Mouse (Mus musculus): ENCODE data around the gene Rb1. TPM values are rescaled to one million over a fixed set of nuclear protein-coding genes. Genes with fewer than 3 reads are reported as not detected.

Rb1 gene
- total and polyA plus RNA-seq, 2 experiments from 2014 or later, result 18.1 to 23.9 TPM

GRCm38 (mm10) chr14:73239291-73239690 lies 86.3 kb downstream of the Rb1 start:
- 4% methylated on average over 6 of the region's 6 CpGs for WGBS
- Histone ChIP-seq H3K9me3 (ENCODE audit: low read length) (no peaks in the 10 kb centered on the region), H3K27me3 (ENCODE audit: insufficient read depth, low read length) (no peaks in the 10 kb centered on the region), H3K4me1 (ENCODE audit: insufficient read depth, low read length) (no peaks in the 10 kb centered on the region), H3K9ac (replicated peaks; ENCODE audit: low read length) (peak overlapping the region; percentile 55), H3K27ac (peak overlapping the region; percentile 78), H3K36me3 (ENCODE audit: insufficient read depth, low read length) (no peaks in the 10 kb centered on the region), H3K4me2 (ENCODE audit: low read depth, low read length) (peak overlapping the region; percentile 64), H3K4me3 (ENCODE audit: low read length) (peak overlapping the region; percentile 47)
- no peak for TF ChIP-seq CTCF (IDR thresholded peaks at IDR 0.05; ENCODE audit: low read depth)
- peak; percentile 30 for DNase-seq (ENCODE audit: low spot score)
- ATAC-seq, result no peak; the same call in 1 of the 2 replicates

DNA sequence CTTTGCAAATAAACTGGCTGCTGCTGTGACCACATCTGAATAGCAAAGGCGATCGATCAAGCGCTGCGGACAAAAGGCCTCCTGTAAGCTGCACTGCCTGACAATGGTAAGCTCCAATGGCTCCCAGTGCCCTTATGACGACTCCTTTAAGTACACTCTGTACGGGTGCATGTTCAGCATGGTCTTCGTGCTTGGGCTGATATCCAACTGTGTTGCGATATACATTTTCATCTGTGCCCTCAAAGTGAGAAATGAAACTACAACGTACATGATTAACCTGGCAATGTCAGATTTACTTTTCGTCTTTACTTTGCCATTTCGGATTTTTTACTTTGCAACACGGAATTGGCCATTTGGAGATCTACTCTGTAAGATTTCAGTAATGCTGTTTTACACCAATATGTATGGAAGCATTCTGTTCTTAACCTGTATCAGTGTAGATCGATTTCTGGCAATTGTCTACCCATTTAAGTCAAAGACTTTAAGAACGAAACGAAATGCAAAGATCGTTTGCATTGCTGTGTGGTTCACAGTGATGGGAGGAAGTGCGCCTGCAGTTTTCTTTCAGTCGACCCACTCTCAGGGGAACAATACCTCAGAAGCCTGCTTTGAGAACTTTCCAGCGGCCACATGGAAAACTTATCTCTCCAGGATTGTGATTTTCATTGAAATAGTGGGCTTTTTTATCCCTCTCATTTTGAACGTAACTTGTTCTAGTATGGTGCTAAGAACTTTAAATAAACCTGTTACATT lies 86.9 kb downstream of the Rb1 start:
- Histone ChIP-seq H3K27me3 (ENCODE audit: insufficient read depth, low read length) (no peaks in the 10 kb centered on the region), H3K27ac (peak overlapping the region; percentile 78), H3K9me3 (ENCODE audit: low read length) (no peaks in the 10 kb centered on the region), H3K36me3 (ENCODE audit: insufficient read depth, low read length) (no peaks in the 10 kb centered on the region), H3K4me2 (ENCODE audit: low read depth, low read length) (peak overlapping the region; percentile 64), H3K4me1 (ENCODE audit: insufficient read depth, low read length) (no peaks in the 10 kb centered on the region), H3K4me3 (ENCODE audit: low read length) (peak overlapping the region; percentile 47), H3K9ac (replicated peaks; ENCODE audit: low read length) (peak overlapping the region; percentile 55)
- ATAC-seq (peak; percentile 39; the same call in 1 of the 2 replicates), DNase-seq (ENCODE audit: low spot score) (peak; percentile 65)
- 4% methylated on average over 20 of the region's 20 CpGs for WGBS
- TF ChIP-seq CTCF (IDR thresholded peaks at IDR 0.05; ENCODE audit: low read depth), result no peak

GRCm38 (mm10) chr14:73237848-73238321 lies 87.7 kb downstream of the Rb1 start, which contains the start of gene Lpar6:
TSS of gene Lpar6 (plus strand) at chr14:73237895.
- Histone ChIP-seq H3K36me3 (ENCODE audit: insufficient read depth, low read length) (no peaks in the 10 kb centered on the region), H3K4me3 (ENCODE audit: low read length) (peak within 1 kb of the TSS; percentile 47), H3K9me3 (ENCODE audit: low read length) (no peaks in the 10 kb centered on the region), H3K4me1 (ENCODE audit: insufficient read depth, low read length) (no peaks in the 10 kb centered on the region), H3K27me3 (ENCODE audit: insufficient read depth, low read length) (no peaks in the 10 kb centered on the region), H3K9ac (replicated peaks; ENCODE audit: low read length) (peak within 1 kb of the TSS; percentile 55), H3K4me2 (ENCODE audit: low read depth, low read length) (peak within 1 kb of the TSS; percentile 64), H3K27ac (peak within 1 kb of the TSS; percentile 78)
- ATAC-seq, result peak; percentile 89
- TF ChIP-seq CTCF (IDR thresholded peaks at IDR 0.05; ENCODE audit: low read depth), result peak; percentile 18; the same call in 1 of the 2 replicates
- 3% methylated on average over 19 of the region's 19 CpGs for WGBS
- DNase-seq (ENCODE audit: low spot score), result peak; percentile 73

DNA sequence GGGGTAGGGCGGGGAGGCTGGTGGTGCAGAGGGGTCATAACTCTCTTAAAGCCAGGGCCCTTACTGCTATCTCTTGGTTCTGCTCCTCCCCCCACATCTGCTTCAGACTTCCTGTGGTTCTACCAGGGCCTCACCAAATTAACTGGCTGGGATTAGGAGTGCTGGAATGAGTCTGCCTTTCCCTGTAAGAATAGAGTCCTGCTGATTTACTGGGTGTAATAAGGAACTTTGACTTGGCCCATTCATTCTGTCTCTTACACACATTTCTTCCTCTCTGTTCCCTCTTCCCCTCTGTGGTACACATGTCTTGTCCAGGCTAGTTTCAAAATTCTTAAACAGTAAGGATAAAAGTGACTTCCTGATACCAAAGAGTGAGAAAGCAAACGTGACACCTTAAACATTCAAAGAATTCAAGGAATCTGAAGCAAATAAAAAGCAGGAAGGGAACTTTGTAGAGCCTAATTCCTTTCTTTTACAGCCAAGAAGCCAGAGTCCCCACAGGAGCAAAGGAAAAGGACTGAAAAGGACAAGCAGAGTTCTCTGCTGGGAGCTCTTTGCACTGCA lies 91.1 kb downstream of the Rb1 start:
- DNase-seq (ENCODE audit: low spot score) (no peak), ATAC-seq (no peak)
- TF ChIP-seq CTCF (IDR thresholded peaks at IDR 0.05; ENCODE audit: low read depth), result no peak
- no peak overlapping the region for H3K4me2 ChIP-seq (ENCODE audit: low read depth, low read length)
- H3K27ac ChIP-seq, result peak overlapping the region; percentile 12; the same call in 1 of the 2 replicates
- no peaks in the 10 kb centered on the region for H3K27me3 ChIP-seq (ENCODE audit: insufficient read depth, low read length)
- H3K4me1 ChIP-seq (ENCODE audit: insufficient read depth, low read length), result no peaks in the 10 kb centered on the region
- no peaks in the 10 kb centered on the region for H3K9me3 ChIP-seq (ENCODE audit: low read length)
- no peak overlapping the region for H3K4me3 ChIP-seq (ENCODE audit: low read length)
- 32% methylated on average over 2 of the region's 2 CpGs for WGBS
- H3K36me3 ChIP-seq (ENCODE audit: insufficient read depth, low read length), result no peaks in the 10 kb centered on the region
- no peak overlapping the region for H3K9ac ChIP-seq (replicated peaks; ENCODE audit: low read length)

DNA sequence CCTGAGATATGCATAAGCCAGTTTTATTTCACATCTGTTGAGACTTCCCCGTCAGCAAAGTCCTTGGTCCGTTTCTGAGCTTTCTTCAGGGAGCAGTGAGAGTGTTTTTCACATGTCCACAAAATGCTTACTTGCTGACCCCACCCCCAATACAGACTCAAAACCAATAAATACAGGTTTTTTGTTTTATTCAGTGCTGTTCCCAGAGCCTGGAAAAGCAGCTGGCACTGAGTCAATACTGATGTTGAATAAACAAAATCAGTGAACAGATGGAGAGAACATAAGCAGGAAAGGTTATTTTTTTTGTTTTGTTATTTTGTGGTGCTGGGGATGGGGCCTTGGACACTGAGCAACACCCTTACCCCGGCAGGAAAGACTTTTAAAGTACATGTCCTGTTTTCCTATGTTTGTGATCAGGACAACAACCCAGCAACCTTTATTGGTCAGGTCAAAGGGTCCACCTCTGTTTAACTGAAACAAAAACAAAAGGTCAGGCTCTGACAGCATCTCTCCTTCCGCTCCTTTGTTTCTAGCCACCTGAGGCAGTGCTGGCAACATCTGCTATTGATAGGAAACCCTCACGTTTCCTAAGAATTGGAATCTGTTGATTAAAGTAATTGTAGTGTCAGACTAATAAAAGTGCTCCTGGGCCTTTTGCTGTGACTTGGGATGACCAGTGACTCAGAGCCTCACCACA lies 94.2 kb downstream of the Rb1 start:
- ATAC-seq (no peak), DNase-seq (ENCODE audit: low spot score) (no peak)
- Histone ChIP-seq H3K9me3 (ENCODE audit: low read length) (no peaks in the 10 kb centered on the region), H3K4me1 (ENCODE audit: insufficient read depth, low read length) (no peaks in the 10 kb centered on the region), H3K36me3 (ENCODE audit: insufficient read depth, low read length) (no peaks in the 10 kb centered on the region), H3K27me3 (ENCODE audit: insufficient read depth, low read length) (no peaks in the 10 kb centered on the region), H3K27ac (no peak overlapping the region), H3K9ac (replicated peaks; ENCODE audit: low read length) (no peak overlapping the region), H3K4me2 (ENCODE audit: low read depth, low read length) (no peak overlapping the region), H3K4me3 (ENCODE audit: low read length) (no peak overlapping the region)
- 33% methylated on average over 5 of the region's 5 CpGs for WGBS
- TF ChIP-seq CTCF (IDR thresholded peaks at IDR 0.05; ENCODE audit: low read depth), result no peak

GRCm38 (mm10) chr14:73226849-73227248 lies 98.8 kb downstream of the Rb1 start:
- no peaks in the 10 kb centered on the region for H3K27me3 ChIP-seq (ENCODE audit: insufficient read depth, low read length)
- no peaks in the 10 kb centered on the region for H3K9me3 ChIP-seq (ENCODE audit: low read length)
- ATAC-seq (no peak), DNase-seq (ENCODE audit: low spot score) (no peak)
- H3K27ac ChIP-seq, result no peak overlapping the region
- H3K4me1 ChIP-seq (ENCODE audit: insufficient read depth, low read length), result no peaks in the 10 kb centered on the region
- WGBS, result 25% methylated on average over 1 of the region's 1 CpGs
- TF ChIP-seq CTCF (IDR thresholded peaks at IDR 0.05; ENCODE audit: low read depth), result no peak
- H3K4me3 ChIP-seq (ENCODE audit: low read length), result no peak overlapping the region
- H3K4me2 ChIP-seq (ENCODE audit: low read depth, low read length), result no peak overlapping the region
- no peaks in the 10 kb centered on the region for H3K36me3 ChIP-seq (ENCODE audit: insufficient read depth, low read length)
- H3K9ac ChIP-seq (replicated peaks; ENCODE audit: low read length), result no peak overlapping the region
